Mouse (Mus musculus): ENCODE measurements around the gene Alox5. TPM values are rescaled to one million over a fixed set of nuclear protein-coding genes. Genes with fewer than 3 reads are reported as not detected.

The Alox5 gene
- polyA plus RNA-seq, 1 experiment from 2014 or later: 0.46 TPM

DNA sequence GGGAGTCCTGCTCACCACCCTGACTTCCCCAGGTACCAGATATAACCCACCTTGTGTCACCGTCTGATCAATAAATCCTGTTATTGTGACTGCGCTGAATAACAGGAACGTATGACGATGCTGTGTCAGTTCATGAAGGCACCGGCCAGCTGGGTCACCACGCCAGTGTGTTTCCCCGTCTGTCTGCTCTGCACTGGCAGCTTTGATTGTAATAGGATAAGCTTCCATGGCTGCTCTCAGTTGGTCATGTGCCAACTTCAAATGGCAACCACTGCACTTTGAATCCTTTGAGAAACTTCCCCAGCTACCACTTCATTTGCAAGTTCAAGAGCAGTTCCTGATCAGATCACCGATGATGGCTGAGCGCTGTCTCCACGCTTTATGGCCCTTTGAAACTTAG, 77.4 kb downstream of the Alox5 start:
- Histone ChIP-seq H3K4me2 (ENCODE audit: low read length) (no peak overlapping the region; the same call in 1 of the 2 replicates), H3K4me3 (replicated peaks; ENCODE audit: low read depth, low read length) (no peak overlapping the region), H3K27me3 (ENCODE audit: insufficient read depth, low read length) (no peaks in the 10 kb centered on the region), H3K9ac (ENCODE audit: low read depth, low read length) (no peak overlapping the region), H3K27ac (peak overlapping the region; percentile 3; the same call in 1 of the 2 replicates), H3K9me3 (replicated peaks; ENCODE audit: low read length) (no peaks in the 10 kb centered on the region), H3K4me1 (replicated peaks; ENCODE audit: insufficient read depth, low read length) (peaks cover 6% of the 10 kb centered on the region; the same call in 1 of the 2 replicates), H3K36me3 (ENCODE audit: insufficient read depth, low read length) (no peaks in the 10 kb centered on the region)
- no peak for ATAC-seq (replicated peaks; ENCODE audit: low FRiP score, low read depth)
- WGBS: 59% methylated on average over 10 of the region's 10 CpGs
- no peak for TF ChIP-seq CTCF (IDR thresholded peaks at IDR 0.05; ENCODE audit: low read depth)
- peak; percentile 45 for DNase-seq (ENCODE audit: low spot score)

DNA sequence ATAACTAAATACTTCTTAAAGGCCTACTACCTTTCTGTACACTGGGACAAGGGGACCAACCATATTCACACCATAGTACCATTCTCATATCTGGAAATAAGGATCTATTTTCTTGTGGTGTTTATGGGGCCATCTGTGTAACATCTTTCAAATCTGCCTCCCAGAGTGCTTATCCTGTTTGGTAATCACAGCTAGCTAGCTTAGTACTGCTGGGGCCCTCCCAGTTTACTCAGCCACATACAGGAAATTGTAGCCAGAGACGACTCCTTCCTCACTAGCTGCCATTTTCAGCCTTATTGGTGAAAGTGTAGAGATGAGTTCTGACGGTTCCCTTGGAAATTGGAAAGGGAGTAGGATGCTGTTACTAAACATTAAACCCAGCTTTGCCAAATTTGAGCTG, 79.4 kb downstream of the Alox5 start:
- DNase-seq (ENCODE audit: low spot score) (no peak), ATAC-seq (replicated peaks; ENCODE audit: low FRiP score, low read depth) (no peak)
- Histone ChIP-seq H3K27me3 (ENCODE audit: insufficient read depth, low read length) (no peaks in the 10 kb centered on the region), H3K4me3 (replicated peaks; ENCODE audit: low read depth, low read length) (no peak overlapping the region), H3K4me1 (replicated peaks; ENCODE audit: insufficient read depth, low read length) (peaks cover 6% of the 10 kb centered on the region; the same call in 1 of the 2 replicates), H3K9me3 (replicated peaks; ENCODE audit: low read length) (no peaks in the 10 kb centered on the region), H3K36me3 (ENCODE audit: insufficient read depth, low read length) (no peaks in the 10 kb centered on the region), H3K4me2 (ENCODE audit: low read length) (no peak overlapping the region), H3K9ac (ENCODE audit: low read depth, low read length) (no peak overlapping the region), H3K27ac (no peak overlapping the region)
- no peak for TF ChIP-seq CTCF (IDR thresholded peaks at IDR 0.05; ENCODE audit: low read depth)
- WGBS: 42% methylated on average over 2 of the region's 2 CpGs

DNA sequence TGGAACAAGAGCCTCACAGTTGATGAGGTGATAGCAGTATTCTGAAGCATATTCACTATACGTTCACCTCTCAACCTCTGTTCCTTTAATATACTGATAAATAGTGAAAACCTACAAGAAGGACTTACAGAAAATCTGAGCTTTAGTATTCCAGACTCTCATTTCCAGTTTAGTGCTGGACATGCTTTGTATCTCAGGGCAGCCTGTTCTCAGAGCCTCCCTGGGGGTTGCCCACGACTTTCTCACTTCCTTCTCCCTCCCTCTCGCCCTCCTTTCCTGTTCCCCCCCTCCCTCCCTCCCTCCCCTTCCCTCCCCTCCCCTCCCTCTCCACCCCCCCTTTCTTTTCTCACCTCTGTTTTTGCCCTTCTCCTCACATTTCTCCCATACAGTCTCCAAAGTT, 80.8 kb downstream of the Alox5 start:
- Histone ChIP-seq H3K9me3 (replicated peaks; ENCODE audit: low read length) (no peaks in the 10 kb centered on the region), H3K4me3 (replicated peaks; ENCODE audit: low read depth, low read length) (no peak overlapping the region), H3K4me1 (replicated peaks; ENCODE audit: insufficient read depth, low read length) (peaks cover 6% of the 10 kb centered on the region; the same call in 1 of the 2 replicates), H3K4me2 (ENCODE audit: low read length) (no peak overlapping the region), H3K9ac (ENCODE audit: low read depth, low read length) (no peak overlapping the region), H3K27ac (no peak overlapping the region), H3K27me3 (ENCODE audit: insufficient read depth, low read length) (no peaks in the 10 kb centered on the region), H3K36me3 (ENCODE audit: insufficient read depth, low read length) (no peaks in the 10 kb centered on the region)
- no peak for TF ChIP-seq CTCF (IDR thresholded peaks at IDR 0.05; ENCODE audit: low read depth)
- no peak for ATAC-seq (replicated peaks; ENCODE audit: low FRiP score, low read depth)
- DNase-seq (ENCODE audit: low spot score): no peak
- 55% methylated on average over 3 of the region's 3 CpGs for WGBS

DNA sequence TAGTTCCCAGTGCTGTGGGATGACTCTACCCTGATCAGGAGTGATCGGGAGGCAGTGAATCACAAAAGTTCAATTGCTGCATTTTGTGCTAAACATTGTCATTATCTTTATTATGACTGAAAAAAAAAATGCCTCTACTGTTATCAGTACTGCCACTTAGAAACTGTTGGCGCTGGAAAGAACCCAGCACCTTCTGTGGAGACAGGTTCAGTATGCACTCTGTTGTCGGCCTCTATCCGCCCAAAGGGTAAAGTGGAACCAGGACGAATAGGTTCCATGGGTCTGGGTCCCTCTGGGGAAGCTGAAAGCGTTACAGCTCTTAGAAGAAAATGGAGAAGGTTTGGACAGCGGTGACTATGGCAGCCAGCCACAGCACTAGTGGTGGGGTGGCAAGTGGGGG, 82.1 kb downstream of the Alox5 start:
- 89% methylated on average over 7 of the region's 7 CpGs for WGBS
- no peak overlapping the region for H3K4me2 ChIP-seq (ENCODE audit: low read length)
- ATAC-seq (replicated peaks; ENCODE audit: low FRiP score, low read depth) (no peak), DNase-seq (ENCODE audit: low spot score) (no peak)
- H3K4me3 ChIP-seq (replicated peaks; ENCODE audit: low read depth, low read length): no peak overlapping the region
- no peaks in the 10 kb centered on the region for H3K36me3 ChIP-seq (ENCODE audit: insufficient read depth, low read length)
- no peaks in the 10 kb centered on the region for H3K27me3 ChIP-seq (ENCODE audit: insufficient read depth, low read length)
- no peaks in the 10 kb centered on the region for H3K9me3 ChIP-seq (replicated peaks; ENCODE audit: low read length)
- no peak overlapping the region for H3K27ac ChIP-seq
- no peak overlapping the region for H3K9ac ChIP-seq (ENCODE audit: low read depth, low read length)
- peaks cover 6% of the 10 kb centered on the region; the same call in 1 of the 2 replicates for H3K4me1 ChIP-seq (replicated peaks; ENCODE audit: insufficient read depth, low read length)
- no peak for TF ChIP-seq CTCF (IDR thresholded peaks at IDR 0.05; ENCODE audit: low read depth)

DNA sequence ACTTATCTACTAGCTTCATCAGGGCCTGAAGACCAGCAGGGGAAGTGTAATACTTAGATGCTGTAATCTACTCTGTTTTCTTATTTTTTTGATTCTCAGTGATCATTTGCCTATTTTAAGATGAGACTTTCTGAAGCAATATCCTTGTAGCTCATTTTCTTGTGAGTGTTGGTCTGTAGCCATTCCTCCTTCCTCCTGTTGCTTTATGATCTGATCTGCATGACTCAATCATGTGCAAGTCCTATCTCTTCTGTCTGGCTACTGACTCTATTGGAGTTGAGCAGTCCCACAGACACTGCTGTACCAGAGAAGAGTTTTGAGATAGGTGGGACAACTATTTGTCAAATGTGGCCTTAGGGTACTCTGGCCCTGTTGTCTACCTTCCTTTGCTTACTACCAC, 86.4 kb downstream of the Alox5 start:
- H3K4me3 ChIP-seq (replicated peaks; ENCODE audit: low read depth, low read length): no peak overlapping the region
- H3K9me3 ChIP-seq (replicated peaks; ENCODE audit: low read length): no peaks in the 10 kb centered on the region
- H3K27me3 ChIP-seq (ENCODE audit: insufficient read depth, low read length): no peaks in the 10 kb centered on the region
- no peak for DNase-seq (ENCODE audit: low spot score)
- H3K4me1 ChIP-seq (replicated peaks; ENCODE audit: insufficient read depth, low read length): no peaks in the 10 kb centered on the region
- H3K27ac ChIP-seq: no peak overlapping the region
- H3K4me2 ChIP-seq (ENCODE audit: low read length): no peak overlapping the region
- no peaks in the 10 kb centered on the region for H3K36me3 ChIP-seq (ENCODE audit: insufficient read depth, low read length)
- no peak overlapping the region for H3K9ac ChIP-seq (ENCODE audit: low read depth, low read length)
- TF ChIP-seq CTCF (IDR thresholded peaks at IDR 0.05; ENCODE audit: low read depth): no peak
- ATAC-seq (replicated peaks; ENCODE audit: low FRiP score, low read depth): no peak

DNA sequence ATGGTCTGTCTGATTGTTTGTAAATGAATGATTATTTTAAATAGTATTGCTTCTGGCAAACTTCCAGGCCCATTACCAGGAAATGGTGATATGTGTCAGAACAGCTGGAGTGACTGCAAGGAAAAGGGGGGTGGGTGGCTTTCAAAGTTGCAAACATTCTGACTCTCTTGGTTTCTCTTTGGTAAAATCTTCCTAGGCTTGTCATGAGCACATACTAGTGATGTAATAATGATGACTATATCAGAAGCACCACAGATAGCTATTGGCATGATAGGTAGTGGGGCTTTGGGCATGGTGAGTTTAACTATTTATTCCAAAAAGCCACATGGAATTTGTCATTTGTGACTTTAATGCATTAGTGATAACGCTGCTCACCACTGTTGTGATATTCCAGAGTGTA, 86.8 kb downstream of the Alox5 start:
- ATAC-seq (replicated peaks; ENCODE audit: low FRiP score, low read depth) (no peak), DNase-seq (ENCODE audit: low spot score) (no peak)
- H3K9ac ChIP-seq (ENCODE audit: low read depth, low read length): no peak overlapping the region
- H3K4me1 ChIP-seq (replicated peaks; ENCODE audit: insufficient read depth, low read length): no peaks in the 10 kb centered on the region
- H3K36me3 ChIP-seq (ENCODE audit: insufficient read depth, low read length): no peaks in the 10 kb centered on the region
- no peak for TF ChIP-seq CTCF (IDR thresholded peaks at IDR 0.05; ENCODE audit: low read depth)
- no peak overlapping the region for H3K4me2 ChIP-seq (ENCODE audit: low read length)
- no peak overlapping the region for H3K4me3 ChIP-seq (replicated peaks; ENCODE audit: low read depth, low read length)
- no peaks in the 10 kb centered on the region for H3K9me3 ChIP-seq (replicated peaks; ENCODE audit: low read length)
- H3K27ac ChIP-seq: no peak overlapping the region
- WGBS: 82% methylated on average over 1 of the region's 1 CpGs
- no peaks in the 10 kb centered on the region for H3K27me3 ChIP-seq (ENCODE audit: insufficient read depth, low read length)

DNA sequence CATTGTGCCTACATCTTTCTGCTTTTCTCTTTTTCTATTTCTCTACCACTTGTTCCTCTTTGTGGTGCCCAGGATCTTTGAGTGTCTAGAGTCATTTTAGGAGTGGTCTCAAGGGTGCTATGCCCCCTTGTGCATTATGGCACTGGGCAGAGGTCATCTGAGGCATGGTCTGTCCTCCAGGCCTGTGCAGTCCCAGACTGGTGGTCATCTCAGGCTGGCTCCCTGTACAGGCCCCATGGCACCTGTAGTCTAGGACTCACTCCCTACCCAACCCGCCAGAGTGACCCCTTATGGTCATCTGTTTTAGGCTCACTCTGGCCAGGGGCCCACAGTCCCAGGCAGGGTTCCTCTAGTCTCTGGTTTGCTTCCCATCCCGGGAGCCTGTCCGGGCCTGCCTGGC, 89.5 kb downstream of the Alox5 start:
- no peaks in the 10 kb centered on the region for H3K9me3 ChIP-seq (replicated peaks; ENCODE audit: low read length)
- ATAC-seq (replicated peaks; ENCODE audit: low FRiP score, low read depth): no peak

More for the DNA sequence above, 89.5 kb downstream of the Alox5 start:
- Histone ChIP-seq H3K4me2 (ENCODE audit: low read length) (no peak overlapping the region), H3K4me1 (replicated peaks; ENCODE audit: insufficient read depth, low read length) (no peaks in the 10 kb centered on the region), H3K27ac (no peak overlapping the region), H3K27me3 (ENCODE audit: insufficient read depth, low read length) (no peaks in the 10 kb centered on the region), H3K4me3 (replicated peaks; ENCODE audit: low read depth, low read length) (no peak overlapping the region), H3K9ac (ENCODE audit: low read depth, low read length) (no peak overlapping the region), H3K36me3 (ENCODE audit: insufficient read depth, low read length) (no peaks in the 10 kb centered on the region)
- no peak for TF ChIP-seq CTCF (IDR thresholded peaks at IDR 0.05; ENCODE audit: low read depth)
- no peak for DNase-seq (ENCODE audit: low spot score)
- 89% methylated on average over 3 of the region's 3 CpGs for WGBS
